Mouse (Mus musculus): Measurements from ENCODE around the gene Smdt1.
"Not testable (repeated sequence)": the region's sequence is repeated elsewhere in the genome, so short reads cannot be mapped to it uniquely, and the experiment has no call there.

Gene Smdt1

GRCm38 (mm10) chr15:82343368-82344287 lies 4.9 kb downstream of the Smdt1 start:
- DNase-seq (ENCODE audit: inconsistent ontology term), result no peak

- no peak for DNase-seq (ENCODE audit: inconsistent ontology term)
Observed at GRCm38 (mm10) chr15:82344971-82345370, 6.2 kb downstream of the Smdt1 start.

- peak; percentile 99 for DNase-seq (ENCODE audit: inconsistent ontology term)
Observed at GRCm38 (mm10) chr15:82345820-82346470, 7.2 kb downstream of the Smdt1 start.

- no peak for DNase-seq (ENCODE audit: inconsistent ontology term)
Observed at GRCm38 (mm10) chr15:82346580-82347302, 8.0 kb downstream of the Smdt1 start.

- no peak for DNase-seq (ENCODE audit: inconsistent ontology term)
Observed at GRCm38 (mm10) chr15:82347303-82347676, 8.5 kb downstream of the Smdt1 start.

GRCm38 (mm10) chr15:82347852-82348251 lies 9.1 kb downstream of the Smdt1 start:
- no peak for DNase-seq (ENCODE audit: inconsistent ontology term)

- DNase-seq (ENCODE audit: inconsistent ontology term), result no peak
Observed at GRCm38 (mm10) chr15:82348258-82348998, 9.7 kb downstream of the Smdt1 start.

- no peak for DNase-seq (ENCODE audit: inconsistent ontology term)
Observed at GRCm38 (mm10) chr15:82348999-82349341, 10.2 kb downstream of the Smdt1 start.

- DNase-seq (ENCODE audit: inconsistent ontology term), result no peak
Observed at GRCm38 (mm10) chr15:82350349-82350748, 11.6 kb downstream of the Smdt1 start.

- no peak for DNase-seq (ENCODE audit: inconsistent ontology term)
Observed at GRCm38 (mm10) chr15:82351480-82351879, 12.7 kb downstream of the Smdt1 start.

- DNase-seq (ENCODE audit: inconsistent ontology term), result no peak
Observed at GRCm38 (mm10) chr15:82353078-82353744, 14.5 kb downstream of the Smdt1 start.

GRCm38 (mm10) chr15:82353745-82354113 lies 15.0 kb downstream of the Smdt1 start:
- DNase-seq (ENCODE audit: inconsistent ontology term), result peak; percentile 58

- peak; percentile 98 for DNase-seq (ENCODE audit: inconsistent ontology term)
Observed at GRCm38 (mm10) chr15:82354126-82354945, 15.6 kb downstream of the Smdt1 start, which contains the start of gene Ndufa6. Ndufa6 (minus strand) TSS chr15:82354322.

GRCm38 (mm10) chr15:82358431-82359260 lies 19.9 kb downstream of the Smdt1 start:
- no peak for DNase-seq (ENCODE audit: inconsistent ontology term)

GRCm38 (mm10) chr15:82361459-82362018 lies 22.8 kb downstream of the Smdt1 start:
- DNase-seq (ENCODE audit: inconsistent ontology term), result no peak

GRCm38 (mm10) chr15:82362234-82362633 lies 23.5 kb downstream of the Smdt1 start:
- no peak for DNase-seq (ENCODE audit: inconsistent ontology term)

GRCm38 (mm10) chr15:82363801-82364200 lies 25.0 kb downstream of the Smdt1 start:
- not testable (repeated sequence) for DNase-seq (ENCODE audit: inconsistent ontology term)

GRCm38 (mm10) chr15:82364561-82364960 lies 25.8 kb downstream of the Smdt1 start:
- DNase-seq (ENCODE audit: inconsistent ontology term), result not testable (repeated sequence)

GRCm38 (mm10) chr15:82368146-82368545 lies 29.4 kb downstream of the Smdt1 start:
- DNase-seq (ENCODE audit: inconsistent ontology term), result no peak

Data from Muller cell, postnatal 12 days (primary cell).